Mouse (Mus musculus): ENCODE data around the gene Hcn1. TPM values are rescaled to one million over a fixed set of nuclear protein-coding genes. Genes with fewer than 3 reads are reported as not detected.
"Not testable (repeated sequence)": the region's sequence is repeated elsewhere in the genome, so short reads cannot be mapped to it uniquely, and the experiment has no call there.

Hcn1 gene
- polyA plus RNA-seq, 1 experiment from 2014 or later, result 0.23 TPM

DNA sequence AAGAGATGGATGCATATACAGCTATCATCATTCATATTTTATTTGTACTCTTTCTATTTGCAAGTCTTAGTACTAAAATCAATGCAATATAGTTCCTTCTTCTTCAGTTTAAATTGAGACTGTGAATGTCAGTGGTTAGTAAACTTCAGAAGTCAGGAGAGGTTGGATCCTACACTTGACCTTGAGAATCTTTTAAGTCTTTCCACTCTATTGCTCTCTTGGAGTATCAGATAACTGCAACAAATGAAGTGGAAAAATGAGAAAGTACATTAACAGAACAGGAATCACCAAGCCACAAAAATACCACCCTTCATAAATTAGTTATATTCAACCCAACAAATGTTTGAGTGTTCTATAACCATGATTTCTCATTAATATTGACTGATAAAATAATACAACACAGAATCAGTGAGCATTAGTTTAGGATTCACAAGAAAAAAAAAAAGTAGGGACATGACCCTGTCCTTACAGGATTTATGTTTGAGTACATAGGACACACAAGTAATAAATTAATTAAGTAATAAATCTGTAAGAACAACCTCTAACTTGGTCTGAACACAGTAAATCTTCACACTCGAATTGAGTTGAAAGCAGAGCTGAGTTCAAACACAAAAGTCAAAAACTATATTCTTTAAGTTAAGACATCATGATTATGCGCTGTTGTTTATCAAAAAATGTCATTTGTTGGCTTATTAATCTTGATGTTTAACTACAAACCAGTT lies 397.8 kb downstream of the Hcn1 start:
- Histone ChIP-seq H3K36me3 (no peaks in the 10 kb centered on the region), H3K4me1 (replicated peaks) (no peaks in the 10 kb centered on the region), H3K27ac (no peak overlapping the region), H3K27me3 (no peaks in the 10 kb centered on the region), H3K4me3 (replicated peaks) (no peak overlapping the region), H3K9me3 (no peaks in the 10 kb centered on the region), H3K4me2 (replicated peaks) (no peak overlapping the region), H3K9ac (replicated peaks) (no peak overlapping the region)
- WGBS, result 93% methylated on average over 2 of the region's 2 CpGs
- no peak for ATAC-seq

DNA sequence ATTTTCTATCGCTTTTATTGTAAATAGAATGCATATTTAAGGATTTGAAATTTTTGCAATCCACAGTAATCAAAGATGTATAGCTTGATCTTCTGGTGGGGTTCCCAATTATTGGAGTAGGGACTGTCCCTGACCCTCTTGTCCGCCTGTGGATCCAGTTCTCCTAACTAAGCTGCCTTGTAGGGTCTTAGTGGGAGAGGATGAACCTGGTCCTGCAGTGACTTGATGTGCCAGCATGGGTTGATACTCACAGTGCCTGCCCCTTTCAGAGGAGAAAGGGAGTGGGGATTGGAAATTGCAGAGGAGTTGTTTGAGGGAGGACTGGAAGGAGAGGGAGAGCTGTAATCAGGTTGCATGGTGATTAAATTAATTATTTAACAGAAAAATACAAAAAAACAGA lies 398.4 kb downstream of the Hcn1 start:
- no peak for ATAC-seq
- no peaks in the 10 kb centered on the region for H3K36me3 ChIP-seq

DNA sequence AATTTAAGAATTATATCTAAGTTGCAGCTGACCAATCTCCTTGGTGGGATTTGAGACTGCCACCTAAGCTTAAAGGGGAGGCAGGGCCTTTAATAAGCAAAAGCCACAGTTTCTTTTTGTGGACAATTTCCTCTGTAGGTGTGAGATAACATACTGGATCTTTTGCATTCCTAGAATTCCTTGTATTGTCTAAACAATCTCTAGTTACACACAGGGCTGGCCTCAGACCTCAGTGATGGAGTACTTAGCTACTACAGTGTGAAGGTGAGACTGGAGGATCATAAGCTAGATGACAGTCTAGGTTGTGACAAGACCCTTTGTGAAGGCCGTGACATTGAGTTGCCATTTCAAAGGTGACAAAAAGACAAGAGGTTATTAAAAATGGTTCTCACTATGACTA lies 419.1 kb downstream of the Hcn1 start:
- Histone ChIP-seq H3K4me3 (replicated peaks) (no peak overlapping the region), H3K4me1 (replicated peaks) (no peaks in the 10 kb centered on the region), H3K36me3 (no peaks in the 10 kb centered on the region), H3K4me2 (replicated peaks) (no peak overlapping the region), H3K9ac (replicated peaks) (no peak overlapping the region), H3K27ac (no peak overlapping the region), H3K27me3 (no peaks in the 10 kb centered on the region), H3K9me3 (no peaks in the 10 kb centered on the region)
- WGBS, result 94% methylated on average over 1 of the region's 1 CpGs
- ATAC-seq, result no peak

More for the DNA sequence above, 398.4 kb downstream of the Hcn1 start:
- Histone ChIP-seq H3K9me3 (no peaks in the 10 kb centered on the region), H3K9ac (replicated peaks) (no peak overlapping the region), H3K4me1 (replicated peaks) (no peaks in the 10 kb centered on the region), H3K4me3 (replicated peaks) (no peak overlapping the region), H3K4me2 (replicated peaks) (no peak overlapping the region), H3K27ac (no peak overlapping the region), H3K27me3 (no peaks in the 10 kb centered on the region)
- WGBS, result 88% methylated on average over 2 of the region's 2 CpGs

DNA sequence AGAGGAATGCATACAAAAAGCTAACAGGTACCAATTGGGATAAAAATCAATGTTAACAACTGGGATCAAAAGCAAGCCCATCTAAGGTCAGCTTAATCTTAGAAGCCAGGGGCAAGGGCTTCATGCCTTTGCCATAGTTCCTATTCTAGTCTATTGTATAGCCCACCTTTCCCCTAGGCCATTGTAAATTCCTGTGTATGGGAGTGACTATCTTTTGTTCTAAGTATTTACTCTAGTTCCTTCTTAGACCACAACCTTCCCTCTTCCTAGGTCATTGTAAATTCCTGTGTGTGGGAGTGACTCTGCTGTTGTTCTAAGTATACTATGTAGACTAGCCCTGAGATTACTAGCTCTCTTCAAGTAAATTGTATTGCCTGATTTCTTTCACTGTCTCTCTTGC lies 420.8 kb downstream of the Hcn1 start:
- not testable (repeated sequence) for H3K4me2 ChIP-seq (replicated peaks); H3K9me3 ChIP-seq; H3K36me3 ChIP-seq; ATAC-seq; H3K4me1 ChIP-seq (replicated peaks); H3K27me3 ChIP-seq; H3K27ac ChIP-seq; H3K9ac ChIP-seq (replicated peaks); H3K4me3 ChIP-seq (replicated peaks)

DNA sequence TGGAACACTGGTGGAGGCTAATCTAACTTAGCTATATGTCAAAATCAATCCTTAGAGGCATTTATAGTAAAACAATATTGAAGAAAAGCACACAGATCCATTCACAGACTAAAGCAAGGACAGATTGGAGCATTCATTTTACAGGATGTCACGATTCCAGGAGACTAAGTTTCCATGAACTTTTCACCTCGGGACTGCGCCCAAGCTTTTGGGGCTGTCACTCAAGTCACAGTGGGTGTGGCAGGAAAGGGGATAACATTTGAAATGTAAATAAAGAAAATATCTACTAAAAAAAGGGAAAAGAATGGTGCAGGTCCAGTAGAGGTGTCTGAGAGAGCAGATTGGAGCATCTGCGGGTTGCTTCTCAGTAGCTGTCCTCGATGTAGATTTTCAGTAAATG lies 421.3 kb downstream of the Hcn1 start:
- H3K9ac ChIP-seq (replicated peaks), result no peak overlapping the region
- WGBS, result 93% methylated on average over 5 of the region's 5 CpGs
- H3K36me3 ChIP-seq, result no peaks in the 10 kb centered on the region
- no peak overlapping the region for H3K27ac ChIP-seq
- no peaks in the 10 kb centered on the region for H3K9me3 ChIP-seq
- H3K4me1 ChIP-seq (replicated peaks), result no peaks in the 10 kb centered on the region
- no peak for ATAC-seq
- H3K27me3 ChIP-seq, result no peaks in the 10 kb centered on the region
- no peak overlapping the region for H3K4me3 ChIP-seq (replicated peaks)
- no peak overlapping the region for H3K4me2 ChIP-seq (replicated peaks)

DNA sequence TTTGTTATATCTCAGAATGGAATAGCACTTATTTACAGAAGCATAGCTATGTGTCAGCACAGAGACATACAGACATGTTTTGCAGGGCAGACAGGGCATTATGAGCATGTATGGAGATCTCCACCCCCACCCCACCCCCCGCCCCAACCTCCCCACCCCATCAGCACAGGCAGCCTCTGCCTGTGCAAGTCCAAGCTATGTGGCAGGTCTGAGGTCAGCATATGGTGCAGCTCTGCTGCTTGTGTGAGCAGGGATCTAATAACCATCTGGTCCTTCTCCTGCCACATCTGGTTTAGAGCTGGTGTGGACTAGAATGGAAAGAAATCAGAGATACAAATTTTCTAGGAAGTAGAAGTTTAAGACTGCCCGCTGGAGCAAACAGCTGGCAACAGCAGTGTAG lies 424.4 kb downstream of the Hcn1 start:
- no peaks in the 10 kb centered on the region for H3K9me3 ChIP-seq
- WGBS, result 80% methylated on average over 2 of the region's 2 CpGs
- no peak overlapping the region for H3K4me3 ChIP-seq (replicated peaks)
- H3K9ac ChIP-seq (replicated peaks), result no peak overlapping the region
- H3K27ac ChIP-seq, result no peak overlapping the region
- H3K4me1 ChIP-seq (replicated peaks), result no peaks in the 10 kb centered on the region
- no peaks in the 10 kb centered on the region for H3K27me3 ChIP-seq
- H3K4me2 ChIP-seq (replicated peaks), result no peak overlapping the region
- no peaks in the 10 kb centered on the region for H3K36me3 ChIP-seq
- ATAC-seq, result no peak

DNA sequence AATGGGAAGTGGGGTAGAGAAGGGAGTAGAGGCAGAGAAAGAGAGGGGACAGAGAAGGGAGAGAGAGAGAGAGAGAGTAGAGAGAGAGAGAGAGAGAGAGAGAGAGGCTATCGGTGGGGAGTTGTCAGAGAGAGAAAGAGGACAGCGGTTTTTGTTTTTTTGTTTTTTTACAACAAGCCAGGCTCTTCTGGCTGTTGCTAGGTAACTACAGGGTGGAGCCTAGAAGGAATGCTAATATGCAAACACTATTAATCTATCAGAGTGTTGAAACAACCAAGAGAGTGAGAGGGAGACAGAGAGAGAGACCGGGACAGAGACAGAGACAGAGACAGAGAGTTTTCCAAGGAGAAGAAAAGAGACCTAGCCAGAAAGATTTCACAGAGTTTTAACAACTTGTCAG lies 425.7 kb downstream of the Hcn1 start:
- Histone ChIP-seq H3K27me3 (no peaks in the 10 kb centered on the region), H3K27ac (no peak overlapping the region), H3K4me1 (replicated peaks) (no peaks in the 10 kb centered on the region), H3K4me2 (replicated peaks) (no peak overlapping the region), H3K36me3 (no peaks in the 10 kb centered on the region), H3K9me3 (no peaks in the 10 kb centered on the region), H3K4me3 (replicated peaks) (no peak overlapping the region), H3K9ac (replicated peaks) (no peak overlapping the region)
- 61% methylated on average over 3 of the region's 3 CpGs for WGBS
- no peak for ATAC-seq

DNA sequence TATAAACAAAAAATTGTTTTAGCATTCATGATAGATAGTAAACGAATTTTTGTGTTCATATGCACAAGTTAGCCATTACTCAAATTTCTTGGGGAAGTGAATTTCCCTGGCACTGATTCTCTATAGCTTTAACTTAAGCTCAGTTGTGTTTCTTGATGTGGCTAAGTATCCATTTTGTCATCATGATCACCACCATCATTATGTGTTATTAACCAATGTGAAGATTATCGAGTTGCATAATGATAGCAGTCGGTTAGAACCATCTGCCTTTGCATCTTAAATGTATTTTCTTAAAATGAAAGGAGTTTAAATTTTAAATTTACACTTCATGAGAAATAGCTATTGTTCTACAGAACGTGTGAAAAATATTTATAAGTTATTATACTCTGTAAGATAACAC lies 426.5 kb downstream of the Hcn1 start:
- H3K36me3 ChIP-seq, result no peaks in the 10 kb centered on the region
- H3K4me3 ChIP-seq (replicated peaks), result no peak overlapping the region
- H3K9me3 ChIP-seq, result no peaks in the 10 kb centered on the region
- no peak for ATAC-seq
- no peak overlapping the region for H3K9ac ChIP-seq (replicated peaks)
- no peak overlapping the region for H3K27ac ChIP-seq
- 84% methylated on average over 4 of the region's 4 CpGs for WGBS
- H3K4me1 ChIP-seq (replicated peaks), result no peaks in the 10 kb centered on the region
- no peaks in the 10 kb centered on the region for H3K27me3 ChIP-seq
- H3K4me2 ChIP-seq (replicated peaks), result no peak overlapping the region

DNA sequence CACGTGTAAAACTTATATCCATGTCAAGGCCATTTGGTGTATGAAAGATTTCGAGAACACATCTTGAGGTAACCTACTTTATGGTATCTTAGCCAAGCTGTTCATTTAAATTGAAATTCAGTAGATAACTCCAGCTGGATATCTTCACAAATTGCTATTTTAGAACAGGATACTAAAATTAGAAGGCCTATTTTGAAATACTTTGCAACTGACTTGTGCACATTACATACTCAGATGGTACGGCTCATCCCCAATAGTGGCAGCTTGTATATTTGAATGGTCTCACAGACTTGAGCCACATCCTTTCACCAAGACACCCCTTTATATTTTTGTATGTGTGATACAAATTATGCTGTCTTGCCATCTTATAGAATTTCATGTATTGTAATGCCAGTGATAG lies 427.5 kb downstream of the Hcn1 start:
- ATAC-seq, result no peak

DNA sequence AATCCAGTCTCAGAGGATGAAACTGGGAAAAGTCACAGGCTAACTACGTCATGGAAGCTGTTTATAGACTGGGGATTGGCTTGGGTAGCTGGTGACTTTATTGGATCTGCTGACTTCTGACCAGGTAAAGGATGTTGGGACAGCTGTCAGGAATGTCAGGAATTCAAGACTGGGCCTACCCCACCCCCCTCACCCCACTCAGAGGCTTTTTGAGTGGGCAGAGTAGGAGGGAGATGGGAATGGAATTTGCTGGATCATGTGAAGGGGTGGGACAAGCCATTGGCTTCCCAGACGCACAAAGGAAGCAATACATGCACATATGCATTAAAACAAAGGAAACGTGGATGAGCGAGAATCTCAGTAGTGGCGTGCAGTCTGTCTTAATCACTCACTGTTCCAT lies 433.5 kb downstream of the Hcn1 start:
- Histone ChIP-seq H3K4me1 (replicated peaks) (no peaks in the 10 kb centered on the region), H3K36me3 (no peaks in the 10 kb centered on the region), H3K9me3 (no peaks in the 10 kb centered on the region), H3K4me2 (replicated peaks) (no peak overlapping the region), H3K4me3 (replicated peaks) (no peak overlapping the region), H3K27me3 (no peaks in the 10 kb centered on the region), H3K27ac (no peak overlapping the region), H3K9ac (replicated peaks) (no peak overlapping the region)
- no peak for ATAC-seq
- 77% methylated on average over 5 of the region's 5 CpGs for WGBS

More for the DNA sequence above, 427.5 kb downstream of the Hcn1 start:
- Histone ChIP-seq H3K4me2 (replicated peaks) (no peak overlapping the region), H3K27ac (no peak overlapping the region), H3K4me3 (replicated peaks) (no peak overlapping the region), H3K36me3 (no peaks in the 10 kb centered on the region), H3K27me3 (no peaks in the 10 kb centered on the region), H3K4me1 (replicated peaks) (no peaks in the 10 kb centered on the region), H3K9ac (replicated peaks) (no peak overlapping the region), H3K9me3 (no peaks in the 10 kb centered on the region)
- WGBS, result 85% methylated on average over 3 of the region's 3 CpGs

Data from midbrain, embryonic 13.5 days (tissue).